Mouse (Mus musculus) lung, embryonic 14.5 days (tissue): ENCODE data around the gene Serpini2. TPM values are rescaled to one million over a fixed set of nuclear protein-coding genes. Genes with fewer than 3 reads are reported as not detected.
"Not testable (repeated sequence)": the region's sequence is repeated elsewhere in the genome, so short reads cannot be mapped to it uniquely, and the experiment has no call there.

Experiments used
- ATAC-seq: fragments of 200-750 bp; cut with Nextera tagmentation; 2 replicates; pipeline ENCODE4 v1.8.0; 2017; ENCODE audit warnings: mild to moderate bottlenecking, moderate TSS enrichment, moderate library complexity; ENCODE audit not compliant: insufficient read depth
- DNase-seq: peaks from one replicate; pipeline ENCODE4 v3.0.0-alpha.2; 2015
- H3K27ac ChIP-seq: fragments of 300-500 bp; sonication (generic); 2 replicates; pipeline ENCODE4 v1.5.1; 2014; ENCODE audit warnings: low read depth, mild to moderate bottlenecking, moderate library complexity
- H3K27me3 ChIP-seq: fragments of 300-500 bp; sonication (generic); 2 replicates; pipeline ENCODE4 v1.6.1; 2014; ENCODE audit warnings: low read length, control low read depth; ENCODE audit not compliant: insufficient read depth
- H3K36me3 ChIP-seq: fragments of 300-500 bp; sonication (generic); 2 replicates; pipeline ENCODE4 v1.6.1; 2014; ENCODE audit warnings: control low read depth; ENCODE audit not compliant: insufficient read depth
- H3K4me1 ChIP-seq: fragments of 300-500 bp; sonication (generic); 2 replicates; pipeline ENCODE4 v1.6.1; 2014; ENCODE audit warnings: antibody characterized with exemption, control low read depth; ENCODE audit not compliant: insufficient read depth
- H3K4me2 ChIP-seq: fragments of 300-500 bp; sonication (generic); 2 replicates; pipeline ENCODE4 v1.6.1; 2014; ENCODE audit warnings: mild to moderate bottlenecking
- H3K4me3 ChIP-seq: fragments of 300-500 bp; sonication (generic); 2 replicates; pipeline ENCODE4 v1.5.1; 2014; ENCODE audit warnings: low read depth, low read length
- H3K9ac ChIP-seq: fragments of 300-500 bp; sonication (generic); 2 replicates; pipeline ENCODE4 v1.6.1; 2014
- H3K9me3 ChIP-seq: fragments of 300-500 bp; sonication (generic); 2 replicates; pipeline ENCODE4 v1.6.1; 2016; ENCODE audit warnings: low read depth, low read length, control low read depth
- CTCF ChIP-seq: IDR thresholded peaks from 2 replicates; pipeline ENCODE4 v1.5.1; 2016; ENCODE audit warnings: antibody characterized with exemption, low read depth
- WGBS: fragments of 180-500 bp; shearing (Covaris S2); extraction: QIAGEN DNeasy Blood & Tissue Kit; methylation state at CpG from one replicate; pipeline ENCODE4 v1.1.7; 2014; 5-methylcytosine and 5-hydroxymethylcytosine counted together
- polyA plus RNA-seq: library from polyadenylated mRNA; unstranded; fragments of >200 nt; fragmentation: Nextera tagmentation; extraction: Ambion mirVana; gene quantifications from 2 replicates; pipeline ENCODE4 v1.2.1, GENCODE M21; 2014

Serpini2 gene
- polyA plus RNA-seq = not detected in 2 replicates

GRCm38 (mm10) chr3:75269978-75270377 lies at the start of gene Serpini2:
Gene Serpini2 (minus strand): TSS chr3:75270078.
- Histone ChIP-seq H3K4me3 (no peak within 1 kb of the TSS), H3K4me1 (no peaks in the 10 kb centered on the region), H3K4me2 (no peak within 1 kb of the TSS), H3K27me3 (no peaks in the 10 kb centered on the region), H3K9me3 (no peaks in the 10 kb centered on the region), H3K9ac (no peak within 1 kb of the TSS), H3K27ac (no peak within 1 kb of the TSS), H3K36me3 (no peaks in the 10 kb centered on the region)
- DNase-seq = no peak
- no peak for ATAC-seq
- TF ChIP-seq CTCF = no peak
- WGBS = 84% methylated on average over 2 of the region's 2 CpGs

- Histone ChIP-seq H3K9ac (no peak overlapping the region), H3K4me1 (no peaks in the 10 kb centered on the region), H3K36me3 (no peaks in the 10 kb centered on the region), H3K4me3 (no peak overlapping the region), H3K9me3 (no peaks in the 10 kb centered on the region), H3K27ac (no peak overlapping the region), H3K27me3 (no peaks in the 10 kb centered on the region), H3K4me2 (no peak overlapping the region)
- ATAC-seq = no peak
- no peak for TF ChIP-seq CTCF
- WGBS = 85% methylated on average over 4 of the region's 4 CpGs
- DNase-seq = no peak
Observed at GRCm38 (mm10) chr3:75308861-75309260, 39.0 kb upstream of the Serpini2 start.

- no peak for ATAC-seq
- WGBS = 65% methylated on average over 3 of the region's 3 CpGs
- Histone ChIP-seq H3K9ac (no peak overlapping the region), H3K4me3 (no peak overlapping the region), H3K4me1 (no peaks in the 10 kb centered on the region), H3K27me3 (no peaks in the 10 kb centered on the region), H3K36me3 (no peaks in the 10 kb centered on the region), H3K27ac (no peak overlapping the region), H3K4me2 (no peak overlapping the region), H3K9me3 (no peaks in the 10 kb centered on the region)
- TF ChIP-seq CTCF = no peak
- no peak for DNase-seq
Observed at GRCm38 (mm10) chr3:75308228-75308627, 38.4 kb upstream of the Serpini2 start.

- no peak overlapping the region for H3K4me2 ChIP-seq
- TF ChIP-seq CTCF = no peak
- no peak overlapping the region for H3K9ac ChIP-seq
- no peak overlapping the region for H3K4me3 ChIP-seq
- ATAC-seq (no peak), DNase-seq (no peak)
- H3K27me3 ChIP-seq = no peaks in the 10 kb centered on the region
- H3K9me3 ChIP-seq = no peaks in the 10 kb centered on the region
- WGBS = 85% methylated on average over 3 of the region's 3 CpGs
- no peaks in the 10 kb centered on the region for H3K4me1 ChIP-seq
- H3K36me3 ChIP-seq = no peaks in the 10 kb centered on the region
- no peak overlapping the region for H3K27ac ChIP-seq
Observed at GRCm38 (mm10) chr3:75305584-75305983, 35.7 kb upstream of the Serpini2 start.

GRCm38 (mm10) chr3:75304621-75305020 lies 34.7 kb upstream of the Serpini2 start:
- DNase-seq = no peak
- H3K27me3 ChIP-seq = no peaks in the 10 kb centered on the region
- ATAC-seq = no peak
- no peak overlapping the region for H3K4me3 ChIP-seq
- H3K27ac ChIP-seq = no peak overlapping the region
- no peaks in the 10 kb centered on the region for H3K4me1 ChIP-seq
- H3K9me3 ChIP-seq = no peaks in the 10 kb centered on the region
- no peak for TF ChIP-seq CTCF
- H3K9ac ChIP-seq = no peak overlapping the region
- no peaks in the 10 kb centered on the region for H3K36me3 ChIP-seq
- H3K4me2 ChIP-seq = no peak overlapping the region
- 89% methylated on average over 5 of the region's 5 CpGs for WGBS

GRCm38 (mm10) chr3:75301072-75301471 lies 31.2 kb upstream of the Serpini2 start:
- Histone ChIP-seq H3K36me3 (no peaks in the 10 kb centered on the region), H3K4me2 (no peak overlapping the region), H3K4me3 (no peak overlapping the region), H3K27ac (no peak overlapping the region), H3K9me3 (no peaks in the 10 kb centered on the region), H3K9ac (no peak overlapping the region), H3K4me1 (no peaks in the 10 kb centered on the region), H3K27me3 (no peaks in the 10 kb centered on the region)
- WGBS = 96% methylated on average over 2 of the region's 2 CpGs
- TF ChIP-seq CTCF = no peak
- ATAC-seq (no peak), DNase-seq (no peak)

GRCm38 (mm10) chr3:75299464-75299863 lies 29.6 kb upstream of the Serpini2 start:
- H3K4me1 ChIP-seq, H3K4me3 ChIP-seq, DNase-seq, H3K9me3 ChIP-seq, H3K36me3 ChIP-seq, H3K9ac ChIP-seq, H3K4me2 ChIP-seq, ATAC-seq, H3K27me3 ChIP-seq, H3K27ac ChIP-seq: not testable (repeated sequence)
- WGBS = 90% methylated on average over 1 of the region's 1 CpGs

GRCm38 (mm10) chr3:75297758-75298111 lies 27.9 kb upstream of the Serpini2 start:
- Histone ChIP-seq H3K9ac (no peak overlapping the region), H3K4me1 (no peaks in the 10 kb centered on the region), H3K27ac (no peak overlapping the region), H3K4me3 (no peak overlapping the region), H3K27me3 (no peaks in the 10 kb centered on the region), H3K9me3 (no peaks in the 10 kb centered on the region), H3K4me2 (no peak overlapping the region), H3K36me3 (no peaks in the 10 kb centered on the region)
- ATAC-seq (no peak), DNase-seq (no peak)
- TF ChIP-seq CTCF = no peak
- 50% methylated on average over 3 of the region's 3 CpGs for WGBS
